Mouse (Mus musculus) stomach, postnatal 0 days (tissue): ENCODE measurements around the gene Slc35f6. TPM values are rescaled to one million over a fixed set of nuclear protein-coding genes. Genes with fewer than 3 reads are reported as not detected.

ENCODE experiments used
- ATAC-seq: fragments of 200-750 bp; cut with Nextera tagmentation; 2 replicates; pipeline ENCODE4 v1.8.0; 2017; ENCODE audit not compliant: low FRiP score, low TSS enrichment
- DNase-seq: peaks from one replicate; pipeline ENCODE4 v3.0.0-alpha.2; 2016; ENCODE audit warnings: low spot score
- H3K27ac ChIP-seq: fragments of 300-500 bp; sonication (generic); replicated peaks from 2 replicates; pipeline ENCODE4 v1.5.1; 2014; ENCODE audit warnings: mild to moderate bottlenecking, control low read depth
- H3K27me3 ChIP-seq: fragments of 300-500 bp; sonication (generic); 2 replicates; pipeline ENCODE4 v1.6.1; 2014; ENCODE audit warnings: low read length; ENCODE audit not compliant: control insufficient read depth, insufficient read depth
- H3K36me3 ChIP-seq: fragments of 300-500 bp; sonication (generic); 2 replicates; pipeline ENCODE4 v1.6.1; 2014; ENCODE audit warnings: low read length, mixed read lengths; ENCODE audit not compliant: control insufficient read depth, insufficient read depth
- H3K4me1 ChIP-seq: fragments of 300-500 bp; sonication (generic); replicated peaks from 2 replicates; pipeline ENCODE4 v1.6.1; 2014; ENCODE audit warnings: antibody characterized with exemption; ENCODE audit not compliant: control insufficient read depth, insufficient read depth
- H3K4me2 ChIP-seq: fragments of 300-500 bp; sonication (generic); replicated peaks from 2 replicates; pipeline ENCODE4 v1.6.1; 2014; ENCODE audit warnings: low read depth, mild to moderate bottlenecking, control low read depth, moderate library complexity
- H3K4me3 ChIP-seq: fragments of 300-500 bp; sonication (generic); 2 replicates; pipeline ENCODE4 v1.5.1; 2014; ENCODE audit warnings: low read depth, low read length, control low read depth
- H3K9ac ChIP-seq: fragments of 300-500 bp; sonication (generic); 2 replicates; pipeline ENCODE4 v1.6.1; 2014; ENCODE audit warnings: mild to moderate bottlenecking, low read length, control low read depth, mixed read lengths
- H3K9me3 ChIP-seq: fragments of 300-500 bp; sonication (generic); 2 replicates; pipeline ENCODE4 v1.6.1; 2016; ENCODE audit warnings: low read length; ENCODE audit not compliant: control insufficient read depth
- CTCF ChIP-seq: IDR thresholded peaks from 2 replicates; pipeline ENCODE4 v1.5.1; 2016; ENCODE audit warnings: antibody characterized with exemption, low read depth, mild to moderate bottlenecking, moderate library complexity
- EP300 ChIP-seq: optimal IDR thresholded peaks from 2 replicates; pipeline ENCODE3; 2016; ENCODE audit warnings: antibody characterized with exemption
- WGBS: fragments of 180-500 bp; shearing (Covaris S2); extraction: QIAGEN DNeasy Blood & Tissue Kit; methylation state at CpG from one replicate; pipeline ENCODE4 v1.1.7; 2014; 5-methylcytosine and 5-hydroxymethylcytosine counted together
- polyA plus RNA-seq: library from polyadenylated mRNA; unstranded; fragments of >200 nt; fragmentation: Nextera tagmentation; extraction: Ambion mirVana; gene quantifications from 2 replicates; pipeline ENCODE4 v1.2.1, GENCODE M21; 2015

Slc35f6 gene
- polyA plus RNA-seq, 1 experiment from 2014 or later, result 30.6 TPM

DNA sequence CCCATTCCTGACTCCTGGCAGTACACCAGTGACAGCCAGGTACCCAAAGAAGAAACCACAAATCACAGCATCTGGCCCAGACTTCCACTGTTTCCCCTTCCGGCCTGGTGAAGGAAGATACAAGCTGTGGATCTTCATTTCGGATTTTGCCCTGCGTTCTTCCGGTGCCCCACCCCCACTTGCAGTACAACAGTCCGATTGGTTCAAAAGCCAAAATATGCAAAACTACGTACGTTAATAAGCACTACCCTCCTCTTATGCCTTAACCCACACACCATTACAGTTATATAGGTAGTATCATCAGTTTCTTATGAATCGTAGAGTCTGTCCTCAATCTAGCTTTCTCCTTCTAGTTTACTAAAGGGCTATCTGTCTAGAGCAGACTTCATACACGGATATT, 17.6 kb downstream of the Slc35f6 start:
- H3K4me1 ChIP-seq, result no peaks in the 10 kb centered on the region
- H3K4me3 ChIP-seq, result no peak overlapping the region
- H3K36me3 ChIP-seq, result no peaks in the 10 kb centered on the region
- WGBS, result 93% methylated on average over 9 of the region's 9 CpGs
- H3K27ac ChIP-seq, result no peak overlapping the region
- TF ChIP-seq CTCF, result no peak
- no peak for TF ChIP-seq EP300
- no peak for ATAC-seq
- H3K9ac ChIP-seq, result no peak overlapping the region
- H3K27me3 ChIP-seq, result no peaks in the 10 kb centered on the region
- H3K4me2 ChIP-seq, result no peak overlapping the region
- DNase-seq, result no peak
- no peaks in the 10 kb centered on the region for H3K9me3 ChIP-seq

DNA sequence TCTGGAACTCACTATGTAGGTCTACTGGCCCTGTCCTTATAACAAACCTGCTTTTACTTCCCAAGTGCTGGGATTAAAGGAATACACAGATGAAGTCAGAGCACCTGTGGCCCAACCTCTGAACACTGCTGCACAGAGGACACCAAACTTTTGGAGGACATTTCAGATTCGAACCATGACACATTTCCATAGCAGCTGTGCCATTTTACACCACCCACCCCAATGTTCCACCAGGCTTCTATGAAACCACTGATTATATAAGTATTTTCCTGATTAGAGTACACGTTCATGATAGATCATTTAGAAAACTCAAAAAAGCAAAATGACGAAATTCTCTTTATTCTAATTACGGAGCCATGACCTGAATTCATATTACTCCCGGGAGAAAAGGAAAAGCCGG, 18.2 kb downstream of the Slc35f6 start:
- Histone ChIP-seq H3K9ac (peak overlapping the region; percentile 65), H3K36me3 (no peaks in the 10 kb centered on the region), H3K4me2 (peak overlapping the region; percentile 94), H3K27me3 (no peaks in the 10 kb centered on the region), H3K4me3 (peak overlapping the region; percentile 86), H3K27ac (peak overlapping the region; percentile 85), H3K9me3 (no peaks in the 10 kb centered on the region), H3K4me1 (no peaks in the 10 kb centered on the region)
- ATAC-seq (0 out of 2 replicates have a peak, but pooled peaks have one; percentile 5), DNase-seq (no peak)
- TF ChIP-seq EP300, result no peak
- no peak for TF ChIP-seq CTCF
- WGBS, result 55% methylated on average over 6 of the region's 6 CpGs

DNA sequence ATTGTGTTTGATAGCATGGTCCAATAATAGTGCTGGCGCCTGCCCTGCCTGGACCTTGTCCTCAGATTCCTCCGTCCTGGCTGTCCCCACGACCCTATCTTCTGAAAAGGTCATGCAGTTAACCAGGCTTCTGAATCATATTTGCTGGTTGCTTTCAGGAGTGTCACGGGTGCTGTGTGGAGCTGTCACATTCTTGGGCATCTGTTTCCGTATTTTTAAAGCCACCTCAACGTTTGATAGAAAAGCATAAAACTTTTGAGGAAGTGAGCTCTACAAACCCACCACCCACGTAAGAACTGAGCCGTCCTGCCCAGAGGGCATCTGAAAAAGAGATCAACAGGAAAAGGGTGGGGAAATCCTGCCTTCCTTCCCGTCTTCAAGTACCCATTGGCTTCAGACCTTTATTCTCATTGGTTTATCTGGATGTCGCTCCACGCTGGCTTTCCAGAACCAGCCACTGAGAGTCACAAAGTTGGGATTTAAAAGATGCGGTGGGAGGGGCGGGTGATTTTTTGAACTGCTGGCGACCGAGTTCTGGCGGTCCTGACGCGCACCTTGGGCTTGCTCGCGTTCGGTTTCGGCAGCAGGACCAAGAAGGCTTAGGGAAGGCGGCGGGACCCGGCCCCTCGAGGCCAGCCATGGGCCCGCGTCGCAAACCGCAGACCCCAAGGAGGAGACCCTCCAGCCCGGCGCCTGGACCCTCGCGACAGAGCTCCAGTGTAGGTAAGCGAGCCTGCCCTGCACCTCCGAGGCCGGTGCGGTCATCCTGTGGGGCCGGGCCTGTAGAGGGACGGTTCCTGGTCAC, 18.9 kb downstream of the Slc35f6 start, which contains the start of gene Cenpa:
TSS of gene Cenpa (plus strand) at position 387 of the 805 bp plus-strand sequence.
- H3K27ac ChIP-seq, result peak within 1 kb of the TSS; percentile 85
- no peaks in the 10 kb centered on the region for H3K36me3 ChIP-seq
- no peaks in the 10 kb centered on the region for H3K4me1 ChIP-seq
- peak within 1 kb of the TSS; percentile 79 for H3K9ac ChIP-seq
- no peaks in the 10 kb centered on the region for H3K27me3 ChIP-seq
- ATAC-seq (peak; percentile 94), DNase-seq (peak; percentile 89)
- H3K9me3 ChIP-seq, result no peaks in the 10 kb centered on the region
- 1% methylated on average over 40 of the region's 40 CpGs for WGBS
- TF ChIP-seq CTCF (no peak), EP300 (no peak)
- H3K4me3 ChIP-seq, result peak within 1 kb of the TSS; percentile 86
- peak within 1 kb of the TSS; percentile 94 for H3K4me2 ChIP-seq

DNA sequence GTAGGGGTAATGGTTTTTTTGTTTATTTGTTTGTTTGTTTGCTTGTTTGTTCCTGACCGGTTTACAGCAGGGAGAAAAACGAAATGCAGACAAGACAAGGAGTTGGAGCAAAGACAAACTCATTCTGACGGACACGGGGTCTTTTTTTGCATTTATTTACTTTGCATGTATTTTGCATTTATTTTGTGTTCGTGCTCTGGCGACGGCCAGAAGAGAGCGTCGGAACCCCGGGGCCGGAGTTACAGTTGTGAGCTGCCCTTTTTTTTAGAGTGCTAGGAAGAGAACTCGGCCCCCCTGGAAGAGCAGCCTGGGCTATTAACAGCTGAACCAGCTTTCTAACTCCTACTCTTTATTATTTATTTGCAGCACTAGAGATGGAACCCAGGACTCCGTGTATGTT, 19.5 kb downstream of the Slc35f6 start:
- peak overlapping the region; percentile 79 for H3K9ac ChIP-seq
- no peaks in the 10 kb centered on the region for H3K27me3 ChIP-seq
- H3K36me3 ChIP-seq, result 0 out of 2 replicates have a peak, but pooled peaks cover 3% of the 10 kb centered on the region
- no peak for ATAC-seq
- H3K27ac ChIP-seq, result peak overlapping the region; percentile 61
- no peak for DNase-seq
- H3K4me3 ChIP-seq, result peak overlapping the region; percentile 86
- H3K9me3 ChIP-seq, result no peaks in the 10 kb centered on the region
- H3K4me2 ChIP-seq, result peak overlapping the region; percentile 94
- no peaks in the 10 kb centered on the region for H3K4me1 ChIP-seq
- WGBS, result under 1% methylated on average over 13 of the region's 13 CpGs
- TF ChIP-seq EP300 (no peak), CTCF (no peak)

DNA sequence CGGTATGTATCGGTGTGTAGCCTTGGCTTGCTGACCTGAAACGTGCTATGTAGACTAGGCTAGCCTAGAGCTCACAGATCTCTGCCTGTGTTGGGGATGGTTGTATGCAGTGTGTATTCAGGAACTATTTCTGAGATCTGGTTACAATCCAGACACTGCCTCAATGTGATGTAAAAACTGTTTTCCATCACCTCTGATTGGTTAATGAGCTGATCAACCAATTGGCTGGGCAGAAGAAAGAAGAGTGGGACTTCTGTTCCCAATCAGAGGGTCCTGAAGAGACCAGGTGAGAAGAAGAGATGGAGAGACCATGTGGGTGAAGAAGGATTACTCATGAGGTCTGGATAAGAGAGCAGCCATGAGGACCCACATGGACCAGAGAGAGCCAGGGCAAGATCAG, 20.0 kb downstream of the Slc35f6 start:
- Histone ChIP-seq H3K27ac (no peak overlapping the region), H3K9ac (peak overlapping the region; percentile 79; the same call in 1 of the 2 replicates), H3K4me2 (peak overlapping the region; percentile 94), H3K9me3 (no peaks in the 10 kb centered on the region), H3K4me1 (no peaks in the 10 kb centered on the region), H3K4me3 (peak overlapping the region; percentile 86), H3K27me3 (no peaks in the 10 kb centered on the region), H3K36me3 (0 out of 2 replicates have a peak, but pooled peaks cover 3% of the 10 kb centered on the region)
- no peak for DNase-seq
- ATAC-seq, result no peak
- TF ChIP-seq EP300, result no peak
- no peak for TF ChIP-seq CTCF
- 5% methylated on average over 3 of the region's 3 CpGs for WGBS
